Mouse (Mus musculus): ENCODE data around the gene Nol10. TPM values are rescaled to one million over a fixed set of nuclear protein-coding genes. Genes with fewer than 3 reads are reported as not detected.

Gene Nol10
- total RNA-seq, 2 experiments from 2014 or later = 8.8 to 9.2 TPM

GRCm38 (mm10) chr12:17430578-17430977, 82.3 kb downstream of the Nol10 start:
- intact Hi-C loops (cut with DNase I) = no loop called here

GRCm38 (mm10) chr12:17431166-17431565, 82.9 kb downstream of the Nol10 start:
- H3K27ac ChIP-seq = no peak overlapping the region
- intact Hi-C loops (cut with DNase I) = no loop called here
- H3K4me3 ChIP-seq = no peak overlapping the region
- no peak for TF ChIP-seq CTCF (IDR thresholded peaks at IDR 0.05)
- DNase-seq = no peak

More at GRCm38 (mm10) chr12:17430578-17430977, 82.3 kb downstream of the Nol10 start:
- TF ChIP-seq CTCF (IDR thresholded peaks at IDR 0.05) = no peak
- Histone ChIP-seq H3K27ac (0 out of 2 replicates have a peak overlapping the region, but pooled peaks have one; percentile 10), H3K4me3 (no peak overlapping the region)
- no peak for DNase-seq

- TF ChIP-seq CTCF (IDR thresholded peaks at IDR 0.05) = no peak
- Histone ChIP-seq H3K27ac (no peak overlapping the region), H3K4me3 (no peak overlapping the region)
- intact Hi-C loops (cut with DNase I) = no loop called here
- DNase-seq = no peak
These were observed 83.6 kb downstream of the Nol10 start for GRCm38 (mm10) chr12:17431812-17432332.

DNA sequence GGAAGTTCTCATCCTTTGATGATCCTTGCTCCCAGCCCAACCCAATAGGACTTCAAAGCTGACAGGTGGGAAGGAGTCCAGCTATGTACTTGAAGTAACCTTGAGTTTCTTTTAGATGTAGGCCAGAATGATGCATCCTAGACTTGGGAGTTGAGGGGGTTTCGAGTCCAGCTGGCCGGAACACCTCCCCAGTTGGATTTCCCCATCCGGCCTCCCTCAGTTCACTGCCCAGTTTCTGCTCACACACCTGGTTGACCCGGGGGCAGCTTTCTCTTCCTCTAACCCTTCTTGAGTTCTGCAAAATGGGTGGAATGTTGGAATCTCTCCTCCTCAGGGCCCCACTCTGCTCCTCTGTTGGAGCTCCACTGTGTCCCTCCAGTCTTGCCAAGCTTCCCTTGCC, 85.5 kb downstream of the Nol10 start:
- H3K4me3 ChIP-seq = no peak overlapping the region
- no peak for TF ChIP-seq CTCF (IDR thresholded peaks at IDR 0.05)

DNA sequence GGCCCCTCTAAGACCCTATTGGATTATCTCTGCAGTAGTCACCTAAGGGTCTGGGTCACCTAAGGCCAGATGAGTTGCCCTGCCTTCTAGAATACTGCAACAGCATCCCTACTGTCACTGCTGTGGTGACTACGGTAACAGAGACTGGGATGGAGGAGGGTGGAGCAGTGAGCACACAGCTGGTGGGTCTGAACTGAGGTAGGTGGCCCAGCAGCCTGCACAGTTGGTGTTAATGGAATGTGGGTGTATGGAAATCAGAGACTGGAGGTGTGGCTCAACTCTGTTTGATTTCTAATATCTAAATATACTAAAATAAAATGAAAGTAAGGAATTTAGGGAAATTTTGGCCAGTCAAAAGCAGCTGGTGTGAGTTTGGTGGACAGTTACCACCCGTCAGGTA, 88.2 kb downstream of the Nol10 start:
- DNase-seq = no peak
- intact Hi-C loops (cut with DNase I) = no loop called here
- no peak for TF ChIP-seq CTCF (IDR thresholded peaks at IDR 0.05)
- no peak overlapping the region for H3K27ac ChIP-seq
- H3K4me3 ChIP-seq = no peak overlapping the region

More for the DNA sequence above, 85.5 kb downstream of the Nol10 start:
- intact Hi-C loops (cut with DNase I) = no loop called here
- DNase-seq = no peak
- no peak overlapping the region for H3K27ac ChIP-seq

GRCm38 (mm10) chr12:17440251-17440651, 92.0 kb downstream of the Nol10 start:
- intact Hi-C loops (cut with DNase I) = no loop called here
- DNase-seq = peak; percentile 55
- no peak overlapping the region for H3K4me3 ChIP-seq
- no peak for TF ChIP-seq CTCF (IDR thresholded peaks at IDR 0.05)
- H3K27ac ChIP-seq = peak overlapping the region; percentile 68

- no peak for TF ChIP-seq CTCF (IDR thresholded peaks at IDR 0.05)
- Histone ChIP-seq H3K4me3 (no peak overlapping the region), H3K27ac (no peak overlapping the region)
- intact Hi-C loops (cut with DNase I) = no loop called here
- DNase-seq = peak; percentile 35
These were observed 93.2 kb downstream of the Nol10 start for GRCm38 (mm10) chr12:17441495-17441894.

DNA sequence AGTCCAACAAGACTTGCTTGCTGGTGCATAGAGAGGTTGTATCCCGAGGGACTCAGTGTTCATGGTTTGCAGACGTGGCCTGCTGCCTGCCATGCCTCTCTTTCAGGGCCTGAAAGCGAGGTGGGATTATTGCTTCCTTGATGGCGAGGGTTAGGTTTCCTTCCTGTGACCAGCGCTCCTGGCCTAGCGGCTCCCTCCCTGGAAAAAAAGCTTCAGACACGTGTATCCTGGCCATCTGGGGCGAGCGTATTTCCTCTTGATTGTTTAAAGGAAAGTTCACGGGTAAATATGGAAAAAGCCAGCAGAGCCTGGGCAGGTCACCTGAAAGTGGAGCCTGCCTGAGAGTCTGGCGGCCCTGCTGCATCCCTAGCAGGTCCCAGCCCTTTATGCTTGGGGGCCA, 96.1 kb downstream of the Nol10 start:
- intact Hi-C loops (cut with DNase I) = no loop called here
- peak; percentile 32 for DNase-seq
- TF ChIP-seq CTCF (IDR thresholded peaks at IDR 0.05) = no peak

DNA sequence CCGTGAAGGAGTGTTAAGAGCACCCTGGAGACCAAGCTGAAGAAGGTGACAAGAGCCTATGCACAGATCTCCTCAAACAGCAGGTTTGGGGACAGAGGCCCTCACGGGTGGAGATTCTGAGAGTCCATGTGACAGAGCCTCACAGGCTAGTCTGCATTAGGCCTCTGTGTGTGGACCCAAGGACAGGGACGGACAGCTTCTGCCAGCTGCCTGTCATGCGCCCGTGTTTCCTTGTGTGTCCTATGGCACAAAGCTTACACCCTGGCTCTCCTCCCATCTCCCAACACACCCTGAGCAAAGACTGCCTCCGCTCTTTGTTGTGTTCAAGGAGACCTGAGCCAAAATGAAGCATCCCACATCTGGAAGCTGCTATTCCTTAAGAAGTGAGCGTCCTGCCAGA, 97.0 kb downstream of the Nol10 start:
- H3K27ac ChIP-seq = no peak overlapping the region
- no peak for TF ChIP-seq CTCF (IDR thresholded peaks at IDR 0.05)
- H3K4me3 ChIP-seq = no peak overlapping the region
- no peak for DNase-seq
- intact Hi-C loops (cut with DNase I) = no loop called here

More for the DNA sequence above, 96.1 kb downstream of the Nol10 start:
- Histone ChIP-seq H3K27ac (peak overlapping the region; percentile 49; the same call in 1 of the 2 replicates), H3K4me3 (no peak overlapping the region)

DNA sequence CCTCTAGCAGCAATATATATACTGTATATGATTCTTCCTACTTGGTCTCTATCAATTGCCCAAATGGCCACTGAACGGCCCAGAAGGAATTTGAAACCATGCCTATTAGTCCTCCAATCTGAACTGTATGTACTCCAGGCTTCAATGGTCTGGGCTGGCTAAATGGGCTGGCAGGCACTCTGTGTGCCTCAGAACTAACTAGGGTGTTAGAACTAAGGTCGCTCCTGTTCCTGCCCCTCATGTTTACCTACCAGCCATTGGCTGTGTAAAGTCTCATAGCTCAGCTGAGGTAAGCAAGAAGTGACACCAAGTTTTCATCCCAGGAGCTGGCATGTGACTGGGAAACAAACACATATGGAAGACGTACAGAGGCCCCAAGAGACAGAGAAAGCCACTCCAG, 100.5 kb downstream of the Nol10 start:
- DNase-seq = peak; percentile 33
- Histone ChIP-seq H3K4me3 (no peak overlapping the region), H3K27ac (peak overlapping the region; percentile 9; the same call in 1 of the 2 replicates)
- TF ChIP-seq CTCF (IDR thresholded peaks at IDR 0.05) = no peak
- intact Hi-C loops (cut with DNase I) = no loop called here

DNA sequence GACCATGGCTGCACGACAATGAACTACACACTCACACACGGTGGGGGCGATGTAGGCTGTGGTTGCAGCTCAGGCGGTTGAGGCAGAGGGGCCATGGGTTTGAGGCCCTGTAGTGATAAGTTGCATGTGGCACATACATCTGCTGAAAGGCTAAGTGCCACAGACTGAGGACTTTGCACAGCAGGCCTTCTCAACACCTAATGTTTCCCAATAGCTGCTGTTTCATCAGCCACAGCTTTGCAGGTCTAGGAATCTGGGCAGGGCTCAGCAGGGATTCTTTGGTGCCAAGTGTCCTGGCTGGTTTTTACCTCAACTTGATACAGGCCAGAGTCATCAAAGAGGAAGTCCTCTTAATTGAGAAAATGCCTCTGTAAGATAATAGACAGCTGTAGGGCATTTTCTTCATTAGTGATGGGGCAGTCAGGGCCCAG, 101.4 kb downstream of the Nol10 start:
- H3K4me3 ChIP-seq = no peak overlapping the region
- no peak for DNase-seq
- TF ChIP-seq CTCF (IDR thresholded peaks at IDR 0.05) = no peak
- H3K27ac ChIP-seq = peak overlapping the region; percentile 6; the same call in 1 of the 2 replicates
- intact Hi-C loops (cut with DNase I) = no loop called here

DNA sequence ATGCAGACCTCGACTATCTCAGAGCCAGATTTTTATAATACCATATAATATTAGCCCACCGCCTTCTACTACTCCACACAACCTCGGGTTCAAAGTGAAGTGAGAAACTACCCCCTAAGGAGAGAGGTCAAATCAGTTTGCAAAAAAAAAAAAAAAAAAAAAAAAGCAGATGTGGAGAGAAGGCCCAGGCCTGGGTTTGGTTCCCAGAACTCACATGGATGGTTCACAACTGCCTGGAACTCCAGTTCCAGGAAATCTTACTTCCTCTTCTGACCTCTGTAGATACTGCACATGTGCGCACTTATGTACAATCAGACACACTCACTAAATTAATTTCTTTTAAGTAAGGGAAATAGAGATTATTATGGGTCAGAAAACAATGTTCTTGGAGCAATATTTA, 102.2 kb downstream of the Nol10 start:
- intact Hi-C loops (cut with DNase I) = no loop called here
- no peak for TF ChIP-seq CTCF (IDR thresholded peaks at IDR 0.05)
- no peak for DNase-seq
- H3K4me3 ChIP-seq = no peak overlapping the region
- no peak overlapping the region for H3K27ac ChIP-seq

DNA sequence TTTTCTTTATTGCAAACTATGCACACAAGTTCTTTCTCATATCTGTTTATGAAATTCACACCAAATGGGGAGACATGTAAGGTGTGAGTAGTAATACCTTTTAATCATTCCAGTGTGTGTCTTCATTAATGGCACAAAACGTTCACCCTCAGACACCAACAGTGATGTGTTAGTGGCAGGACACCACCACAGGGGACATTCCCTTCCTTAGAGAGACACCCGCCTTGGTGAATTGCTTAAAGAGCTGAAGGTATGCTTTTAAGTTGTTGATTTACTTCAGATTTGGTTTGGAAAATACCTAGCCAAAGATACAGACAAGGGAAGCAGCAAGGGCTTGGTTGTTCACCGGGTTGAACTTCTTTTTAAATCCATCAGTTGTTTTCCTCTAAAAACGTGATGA, 102.7 kb downstream of the Nol10 start:
- Histone ChIP-seq H3K27ac (no peak overlapping the region), H3K4me3 (no peak overlapping the region)
- intact Hi-C loops (cut with DNase I) = no loop called here
- no peak for DNase-seq
- no peak for TF ChIP-seq CTCF (IDR thresholded peaks at IDR 0.05)

GRCm38 (mm10) chr12:17452273-17452672, 104.0 kb downstream of the Nol10 start:
- DNase-seq = no peak
- intact Hi-C loops (cut with DNase I) = no loop called here
- no peak for TF ChIP-seq CTCF (IDR thresholded peaks at IDR 0.05)
- Histone ChIP-seq H3K27ac (no peak overlapping the region), H3K4me3 (no peak overlapping the region)
